ENCODE assay signal across 10 mouse cellular contexts in genomic region chr19:17333043-17333442, GRCm38 (mm10). TPM values are rescaled to one million over a fixed set of nuclear protein-coding genes. Genes with fewer than 3 reads are reported as not detected.
DNase-seq lines count a peak whose midpoint lies in the region; ATAC-seq and TF ChIP-seq lines count a peak whose summit lies in the region.
"Had no signal": no experiment of that assay in that cellular context is flagged by ENCODE, and none has a peak within 500 bp of the region (broad histone marks: within the 10 kb centered on the region; RNA-seq: fewer than 3 reads in every experiment).

No protein-coding gene starts in this region.

- no peaks in the 10 kb centered on the region for H3K9me3 ChIP-seq in liver, embryonic 16.5 days (replicated peaks; ENCODE audit: control insufficient read depth, low read length)

- H3K4me3 ChIP-seq in kidney, adult 2 months (ENCODE audit: insufficient read depth, low read depth, low read length): no peak overlapping the region
- H3K4me3 ChIP-seq in liver, embryonic 16.5 days (ENCODE audit: low read depth, low read length): no peak overlapping the region

- H3K9ac ChIP-seq in liver, embryonic 16.5 days (ENCODE audit: low read depth, low read length): no peak overlapping the region

- no peak for TF ChIP-seq CTCF in kidney, adult 2 months (conservative IDR thresholded peaks at IDR 0.05; ENCODE audit: insufficient read depth, insufficient read length, low read depth, low read length)

- H3K27ac ChIP-seq in kidney, adult 2 months (ENCODE audit: insufficient read depth, low read depth, low read length): no peak overlapping the region
- H3K27ac ChIP-seq in liver, embryonic 16.5 days (ENCODE audit: low read length): peak overlapping the region; percentile 99; the same call in 1 of the 2 replicates

- ATAC-seq in liver, embryonic 16.5 days (ENCODE audit: low read depth): no peak
- ATAC-seq: activated CD4-positive, CD25-positive, alpha-beta regulatory T cell, adult 4 months; hindbrain, embryonic 16.5 days had no signal

- TF ChIP-seq POLR2A in kidney, adult 2 months (IDR thresholded peaks at IDR 0.05; ENCODE audit: low read depth, low read length): no peak

- H3K4me2 ChIP-seq in liver, embryonic 16.5 days (ENCODE audit: low read depth, low read length): no peak overlapping the region

- WGBS in kidney, adult 2 months: 55% methylated on average over 7 of the region's 7 CpGs
- 81% methylated on average over 7 of the region's 7 CpGs for WGBS in liver, embryonic 16.5 days (ENCODE audit: insufficient replicate concordance)

- no peaks in the 10 kb centered on the region for H3K27me3 ChIP-seq in kidney, adult 2 months (replicated peaks; ENCODE audit: control insufficient read depth, insufficient read depth, low read length)
- H3K27me3 ChIP-seq in liver, embryonic 16.5 days (ENCODE audit: control insufficient read depth, insufficient read depth, low read depth, low read length): no peaks in the 10 kb centered on the region

- peak; percentile 61 to 66 for DNase-seq in kidney, postnatal 4 days
- no peak for DNase-seq in kidney, adult 2 months
- DNase-seq in cerebellum, adult 9-11 months: peak; percentile 60
- peak; percentile 69 for DNase-seq in heart, adult 8-10 months (ENCODE audit: low spot score)
- DNase-seq in c-Kit-positive CD71-positive TER-119-positive erythroid progenitor cells, embryonic 14.5 days (ENCODE audit: low spot score): no peak
- no peak for DNase-seq in retina, embryonic 14.5 days (ENCODE audit: low spot score)
- DNase-seq in thymus, postnatal 36 days: no peak

- H3K4me1 ChIP-seq in kidney, adult 2 months (ENCODE audit: control insufficient read depth, insufficient read depth, low read length): 0 out of 2 replicates have a peak, but pooled peaks cover 3% of the 10 kb centered on the region
- peaks cover 68% of the 10 kb centered on the region for H3K4me1 ChIP-seq in liver, embryonic 16.5 days (ENCODE audit: control insufficient read depth, low read depth, low read length)

- peaks cover 7% of the 10 kb centered on the region for H3K36me3 ChIP-seq in kidney, adult 2 months (ENCODE audit: control insufficient read depth, insufficient read depth, low read length)
- H3K36me3 ChIP-seq in liver, embryonic 16.5 days (ENCODE audit: control insufficient read depth, insufficient read depth): peaks cover 32% of the 10 kb centered on the region

RNA-seq across cellular contexts. Expression of gene Gcnt1, which starts 39.6 kb away (rescaled TPM):
- polyA plus RNA-seq in kidney, adult 2 months (2012; rRNA removed): 158 and 176 TPM in 2 replicates
- 10 to 100 TPM in 3 of 4 experiments, 1 to 10 TPM in 1; 9.7 to 16.0 (median 11.8) TPM for total RNA-seq in heart, adult 8-10 months (2022)
- 18.9 and 21.0 TPM in 2 replicates for polyA plus RNA-seq in liver, embryonic 16.5 days (2015; fragmentation: Nextera tagmentation; extraction: Ambion mirVana)

Comparison
In these comparisons a context has a peak if more than half of its experiments do, and no peak if none do; other contexts are left out.
1. DNase-seq: peak in kidney, postnatal 4 days (2 of 2), cerebellum, adult 9-11 months (single experiment) and heart, adult 8-10 months (single experiment); none in kidney, adult 2 months (single experiment), c-Kit-positive CD71-positive TER-119-positive erythroid progenitor cells, embryonic 14.5 days (single experiment), retina, embryonic 14.5 days (single experiment) and thymus, postnatal 36 days (0 of 2).